ENCODE assay signal across 9 mouse cellular contexts in genomic region chr7:71379826-71380825, GRCm38 (mm10). TPM values are rescaled to one million over a fixed set of nuclear protein-coding genes. Genes with fewer than 3 reads are reported as not detected.
DNase-seq lines count a peak whose midpoint lies in the region; ATAC-seq and TF ChIP-seq lines count a peak whose summit lies in the region.
"Had no signal": no experiment of that assay in that cellular context is flagged by ENCODE, and none has a peak within 500 bp of the region (broad histone marks: within the 10 kb centered on the region; RNA-seq: fewer than 3 reads in every experiment).

No protein-coding gene starts in this region.

- DNase-seq in testis, postnatal 10 days (ENCODE audit: low spot score), result no peak
- peak; percentile 49 for DNase-seq in hindbrain, embryonic 11.5 days (ENCODE audit: low spot score)
- DNase-seq in T-cell, adult 2 months (ENCODE audit: low spot score), result no peak
- no peak for DNase-seq in ovary, postnatal 14 days (ENCODE audit: low spot score)
- DNase-seq in thymus, postnatal 36 days, result no peak

- TF ChIP-seq POLR2A in testis, adult 2 months (IDR thresholded peaks at IDR 0.05; ENCODE audit: control insufficient read depth, low read depth, low read length), result no peak

- no peaks in the 10 kb centered on the region for H3K27me3 ChIP-seq in intestine, embryonic 16.5 days (replicated peaks; ENCODE audit: control insufficient read depth, insufficient read depth, low read length)
- H3K27me3 ChIP-seq in intestine, postnatal 0 days (replicated peaks; ENCODE audit: control insufficient read depth, insufficient read depth, low read length), result no peaks in the 10 kb centered on the region
- no peaks in the 10 kb centered on the region for H3K27me3 ChIP-seq in testis, adult 2 months (ENCODE audit: control insufficient read depth, insufficient read depth, low read length)
- no peaks in the 10 kb centered on the region for H3K27me3 ChIP-seq in hindbrain, embryonic 11.5 days (ENCODE audit: control insufficient read depth, insufficient read depth, low read length)

- TF ChIP-seq CTCF in intestine, postnatal 0 days (IDR thresholded peaks at IDR 0.05; ENCODE audit: low read depth), result no peak
- TF ChIP-seq CTCF in testis, adult 2 months (IDR thresholded peaks at IDR 0.05; ENCODE audit: control insufficient read depth, insufficient read depth, insufficient replicate concordance, low read depth, low read length), result no peak

- H3K36me3 ChIP-seq in intestine, embryonic 16.5 days (ENCODE audit: control insufficient read depth, insufficient read depth, low read length), result no peaks in the 10 kb centered on the region
- no peaks in the 10 kb centered on the region for H3K36me3 ChIP-seq in intestine, postnatal 0 days (ENCODE audit: control insufficient read depth, insufficient read depth)
- H3K36me3 ChIP-seq in testis, adult 2 months (ENCODE audit: control insufficient read depth, insufficient read depth, low read length), result no peaks in the 10 kb centered on the region
- H3K36me3 ChIP-seq in hindbrain, embryonic 11.5 days (ENCODE audit: control insufficient read depth, insufficient read depth, low read length), result no peaks in the 10 kb centered on the region

- H3K4me1 ChIP-seq in intestine, embryonic 16.5 days (ENCODE audit: control insufficient read depth, insufficient read depth, low read length), result peaks cover 7% of the 10 kb centered on the region
- no peaks in the 10 kb centered on the region for H3K4me1 ChIP-seq in intestine, postnatal 0 days (replicated peaks; ENCODE audit: control insufficient read depth, insufficient read depth, low read length)
- H3K4me1 ChIP-seq in testis, adult 2 months (ENCODE audit: control insufficient read depth, insufficient read depth, low read length), result peaks cover 6% of the 10 kb centered on the region; the same call in 1 of the 2 replicates
- peaks cover 7% of the 10 kb centered on the region; the same call in 1 of the 2 replicates for H3K4me1 ChIP-seq in hindbrain, embryonic 11.5 days (replicated peaks; ENCODE audit: control insufficient read depth, insufficient read depth, low read length)

- WGBS in intestine, embryonic 16.5 days, result 27% methylated on average over 18 of the region's 18 CpGs
- 33% methylated on average over 18 of the region's 18 CpGs for WGBS in intestine, postnatal 0 days
- 8% methylated on average over 18 of the region's 18 CpGs for WGBS in hindbrain, embryonic 11.5 days

- no peak for ATAC-seq in intestine, embryonic 16.5 days
- no peak for ATAC-seq in intestine, postnatal 0 days
- no peak for ATAC-seq in hindbrain, embryonic 11.5 days (ENCODE audit: low FRiP score)

- no peak overlapping the region for H3K4me2 ChIP-seq in intestine, embryonic 16.5 days (ENCODE audit: low read depth, low read length)
- H3K4me2 ChIP-seq in intestine, postnatal 0 days (replicated peaks; ENCODE audit: low read depth), result no peak overlapping the region
- no peak overlapping the region for H3K4me2 ChIP-seq in hindbrain, embryonic 11.5 days (replicated peaks; ENCODE audit: low read depth, low read length)

- no peaks in the 10 kb centered on the region for H3K9me3 ChIP-seq in intestine, embryonic 16.5 days (ENCODE audit: control insufficient read depth, low read length)
- H3K9me3 ChIP-seq in intestine, postnatal 0 days (ENCODE audit: control insufficient read depth), result no peaks in the 10 kb centered on the region
- H3K9me3 ChIP-seq in hindbrain, embryonic 11.5 days (ENCODE audit: control insufficient read depth, low read length), result no peaks in the 10 kb centered on the region

- no peak overlapping the region for H3K9ac ChIP-seq in intestine, embryonic 16.5 days (ENCODE audit: low read depth, low read length)
- H3K9ac ChIP-seq in intestine, postnatal 0 days (ENCODE audit: low read depth, low read length), result no peak overlapping the region
- no peak overlapping the region for H3K9ac ChIP-seq in hindbrain, embryonic 11.5 days (ENCODE audit: low read depth, low read length)

- 0 out of 2 replicates have a peak overlapping the region, but pooled peaks have one; percentile 12 for H3K27ac ChIP-seq in intestine, embryonic 16.5 days (ENCODE audit: low read length)
- H3K27ac ChIP-seq in intestine, postnatal 0 days (ENCODE audit: low read depth, low read length), result no peak overlapping the region
- peak overlapping the region; percentile 42 for H3K27ac ChIP-seq in testis, adult 2 months (ENCODE audit: control insufficient read depth, insufficient read depth, low read depth, low read length)
- H3K27ac ChIP-seq in hindbrain, embryonic 11.5 days (ENCODE audit: low read depth, low read length), result peak overlapping the region; percentile 13
- H3K27ac ChIP-seq: left cerebral cortex, adult 2 months had no signal

- H3K4me3 ChIP-seq in intestine, embryonic 16.5 days (ENCODE audit: low read length), result no peak overlapping the region
- H3K4me3 ChIP-seq in intestine, postnatal 0 days (ENCODE audit: low read depth, low read length), result no peak overlapping the region
- no peak overlapping the region for H3K4me3 ChIP-seq in testis, adult 2 months (ENCODE audit: control insufficient read depth, low read depth, low read length)
- no peak overlapping the region for H3K4me3 ChIP-seq in hindbrain, embryonic 11.5 days (ENCODE audit: low read depth, low read length)
- H3K4me3 ChIP-seq: left cerebral cortex, adult 2 months had no signal

RNA-seq across cellular contexts. Expression of gene Gm10295, which starts 28.8 kb away (rescaled TPM):
- not detected in 2 replicates for polyA plus RNA-seq in intestine, embryonic 16.5 days (2015; fragmentation: Nextera tagmentation; extraction: Ambion mirVana)
- not detected in 2 replicates for polyA plus RNA-seq in intestine, postnatal 0 days (2015; fragmentation: Nextera tagmentation; extraction: Ambion mirVana)
- not detected in 2 replicates for polyA plus RNA-seq in testis, adult 2 months (2012; rRNA removed)
- not detected in 2 replicates for polyA plus RNA-seq in hindbrain, embryonic 11.5 days (2014; fragmentation: Nextera tagmentation; extraction: Ambion mirVana)
